Mouse (Mus musculus) embryonic stem cell, embryonic (primary cell): Measurements from ENCODE around the gene Qrfpr.

Experiments
- CTCF ChIA-PET, 4 experiments: fragments of 300-600 bp in 2 of 4; fragments of 350-600 bp in 2 of 4; sonication (Branson Sonifier 250); formaldehyde crosslinking; loops; one replicate each; lab custom pipeline; 2022; ENCODE audit warnings: inconsistent platforms in 2 of 4; lab: Charles Lee
- POLR2A ChIA-PET, 4 experiments: fragments of 300-600 bp in 2 of 4; fragments of 350-600 bp in 2 of 4; sonication (Branson Sonifier 250); formaldehyde crosslinking; loops; one replicate each; lab custom pipeline; 2022; ENCODE audit warnings: antibody characterized with exemption in 4 of 4, inconsistent platforms in 1 of 4; lab: Charles Lee

Gene Qrfpr

DNA sequence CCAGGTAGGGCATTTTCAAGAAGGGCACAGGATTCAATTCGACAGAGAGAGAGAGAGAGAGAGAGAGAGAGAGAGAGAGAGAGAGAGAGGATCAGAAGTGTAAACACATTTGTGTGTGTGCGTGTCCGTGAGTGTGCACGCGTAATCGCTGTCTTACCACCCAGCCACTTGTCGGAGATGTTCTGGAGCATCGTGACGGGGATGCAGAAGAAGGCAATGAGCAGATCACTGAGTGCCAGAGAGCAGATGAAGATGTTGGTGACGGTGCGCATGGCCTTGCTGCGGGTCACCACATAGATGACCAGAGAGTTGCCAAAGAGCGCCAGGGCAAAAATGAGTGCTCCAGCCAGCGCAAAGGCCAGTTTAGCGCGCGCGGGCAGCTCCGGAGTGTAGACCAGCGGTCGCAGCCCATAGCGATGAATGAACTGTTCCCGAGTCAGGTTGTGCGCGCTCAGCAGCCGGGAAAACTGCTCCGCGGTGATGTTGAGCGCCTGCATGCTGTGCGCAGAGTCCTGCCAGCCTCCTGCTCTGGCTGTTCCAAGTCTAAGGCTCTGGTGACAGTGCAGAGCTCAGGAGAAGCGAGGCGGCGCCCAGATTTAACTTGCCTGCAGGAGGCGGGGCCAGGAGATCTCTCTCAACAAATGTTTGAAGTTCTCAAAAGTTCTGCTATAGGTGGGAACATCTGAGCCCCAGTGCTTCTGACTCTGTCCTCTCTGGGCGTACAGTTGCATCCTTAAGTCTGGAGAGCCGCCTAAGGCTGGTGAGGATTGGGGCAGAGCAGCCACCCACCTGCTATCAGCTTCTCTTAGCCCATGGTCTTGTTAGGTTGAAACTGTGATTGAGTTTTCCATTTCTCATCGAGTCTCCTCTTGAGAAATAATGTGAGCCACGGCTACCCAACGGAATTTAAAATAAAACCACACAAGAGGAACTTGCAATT lies at the start of gene Qrfpr:
TSS of gene Qrfpr (minus strand) at position 571 of the 940 bp plus-strand sequence.
- POLR2A ChIA-PET: interaction anchor here in 2 of 4 experiments (0.6 to 1.0 kb wide), 2 partner anchors 88 to 222 kb away, joined by 3 to 7 read pairs; partner anchors contain the start of gene Mccc1 (in 1 of the 2)
- CTCF ChIA-PET: interaction anchor here in 3 of 4 experiments (0.5 to 1.7 kb wide), 7 partner anchors 11 to 961 kb away, joined by 3 to 9 read pairs (median 3); no protein-coding TSS in a partner anchor

DNA sequence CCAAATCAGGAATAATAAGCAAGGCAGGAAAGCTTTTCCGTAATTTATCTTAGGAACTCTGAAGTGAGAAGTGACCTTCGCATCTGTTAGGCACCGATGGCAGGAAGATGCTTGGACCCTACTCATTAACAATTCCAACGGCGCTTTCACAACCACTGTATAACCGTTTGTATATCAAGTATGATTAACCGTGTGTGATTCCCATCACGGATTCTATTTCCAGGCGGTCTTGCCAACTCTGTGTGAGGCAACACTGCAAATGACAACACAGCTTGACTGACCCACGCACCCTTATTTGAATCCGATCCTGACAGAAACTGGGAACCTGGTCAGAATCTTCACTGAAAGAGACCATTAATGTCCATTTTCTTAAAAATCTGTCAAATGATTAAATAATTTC lies 41.8 kb upstream of the Qrfpr start:
- POLR2A ChIA-PET: no interaction called here

DNA sequence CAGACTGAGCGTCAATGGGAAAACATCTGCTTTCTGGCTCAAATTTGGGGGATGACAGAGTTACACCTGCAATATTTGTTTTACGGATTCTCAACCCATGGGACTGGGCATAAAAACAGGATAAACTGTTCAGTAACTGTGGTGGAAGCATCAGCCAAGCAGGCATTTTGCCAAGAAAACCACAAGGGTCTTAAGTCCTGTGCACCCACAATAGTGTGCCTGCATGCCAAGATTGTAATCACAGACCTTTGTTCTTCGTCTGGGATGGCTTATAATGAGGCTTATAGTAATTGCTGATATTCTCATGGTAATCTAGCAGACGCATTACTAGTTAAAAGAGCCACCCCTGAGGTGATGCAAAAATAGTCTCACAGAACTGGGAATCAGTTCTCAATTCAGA lies 41.2 kb upstream of the Qrfpr start:
- ChIA-PET CTCF (no interaction called here), POLR2A (no interaction called here)

More for the DNA sequence above, 41.8 kb upstream of the Qrfpr start:
- CTCF ChIA-PET: no interaction called here

DNA sequence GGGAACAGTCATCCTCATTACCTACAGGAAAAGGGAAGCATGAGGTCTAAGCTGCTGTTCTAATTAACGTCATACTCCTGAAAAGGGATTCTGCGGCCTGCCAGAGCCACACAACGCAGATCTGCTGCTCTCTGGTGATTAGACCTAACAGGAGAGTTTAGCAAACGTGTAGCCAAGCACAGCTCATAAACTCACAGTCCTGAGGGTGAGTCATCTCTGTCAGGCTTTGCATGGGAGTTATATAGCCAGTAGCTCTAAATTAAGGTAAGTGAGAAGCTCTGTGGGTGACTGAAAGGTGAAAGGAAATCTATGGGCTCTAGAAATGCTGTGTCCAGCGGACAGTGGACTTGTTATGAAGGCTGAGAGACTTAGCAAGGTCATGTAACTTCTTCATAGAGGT lies 28.5 kb upstream of the Qrfpr start:
- POLR2A ChIA-PET: no interaction called here
- CTCF ChIA-PET: no interaction called here

DNA sequence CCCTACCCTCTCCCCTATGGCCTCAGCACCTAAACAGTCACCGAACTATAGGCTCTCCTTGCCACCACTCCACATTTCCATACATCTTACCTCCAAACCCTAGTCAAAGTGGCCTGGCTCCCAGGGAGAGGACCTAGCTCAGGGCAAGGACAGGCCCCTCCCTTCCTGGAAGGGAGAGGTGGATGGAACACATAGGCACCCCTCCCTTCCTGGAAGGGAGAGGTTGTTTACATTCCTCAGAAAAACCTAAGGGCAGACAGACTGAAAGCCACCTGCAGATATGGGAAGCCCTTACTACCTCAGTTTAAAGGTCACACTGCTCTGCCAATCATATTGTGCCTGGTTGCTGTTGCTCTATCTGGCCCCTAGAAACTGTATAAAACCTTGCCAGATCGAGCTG lies 26.3 kb upstream of the Qrfpr start:
- CTCF ChIA-PET: no interaction called here
- POLR2A ChIA-PET: no interaction called here

DNA sequence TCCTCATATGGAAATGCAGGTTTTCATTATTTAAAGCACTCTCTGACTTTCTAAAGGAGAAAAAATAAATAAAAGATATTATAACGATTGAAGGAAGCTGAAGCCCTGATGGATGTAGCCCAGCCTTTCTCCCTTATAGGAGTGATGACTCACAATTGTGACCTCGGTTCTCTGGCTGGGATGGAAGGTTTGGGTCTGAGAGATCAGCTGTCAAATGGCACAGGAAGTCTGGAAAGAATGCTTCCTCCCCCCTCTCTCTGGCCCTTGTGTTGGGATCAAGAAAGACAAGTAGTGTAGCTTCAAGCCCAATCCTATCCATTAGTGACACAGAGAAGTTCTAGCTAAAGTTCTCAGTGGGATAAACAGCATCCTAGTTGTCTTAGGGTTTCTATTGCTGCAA lies 7.8 kb upstream of the Qrfpr start:
- ChIA-PET POLR2A (no interaction called here), CTCF (no interaction called here)

DNA sequence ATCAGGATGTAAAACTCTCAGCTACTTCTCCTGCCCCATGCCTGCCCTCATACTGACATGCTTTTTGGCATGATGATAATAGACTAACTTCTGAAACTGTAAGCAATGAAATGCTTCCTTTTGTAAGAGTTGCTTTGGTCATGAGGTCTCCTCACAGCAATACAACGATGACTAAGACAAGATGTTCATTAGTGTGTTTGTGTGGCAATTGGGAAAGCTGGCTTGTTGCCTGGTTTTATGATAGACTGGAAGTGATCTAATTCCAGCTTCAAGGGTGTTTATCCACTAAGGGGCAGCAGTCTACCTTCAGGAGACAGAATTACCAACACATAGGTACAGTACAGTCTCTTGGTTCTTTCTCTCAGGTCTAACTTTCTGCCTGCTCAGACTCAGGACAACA lies 5.1 kb upstream of the Qrfpr start:
- ChIA-PET CTCF (no interaction called here), POLR2A (no interaction called here)

DNA sequence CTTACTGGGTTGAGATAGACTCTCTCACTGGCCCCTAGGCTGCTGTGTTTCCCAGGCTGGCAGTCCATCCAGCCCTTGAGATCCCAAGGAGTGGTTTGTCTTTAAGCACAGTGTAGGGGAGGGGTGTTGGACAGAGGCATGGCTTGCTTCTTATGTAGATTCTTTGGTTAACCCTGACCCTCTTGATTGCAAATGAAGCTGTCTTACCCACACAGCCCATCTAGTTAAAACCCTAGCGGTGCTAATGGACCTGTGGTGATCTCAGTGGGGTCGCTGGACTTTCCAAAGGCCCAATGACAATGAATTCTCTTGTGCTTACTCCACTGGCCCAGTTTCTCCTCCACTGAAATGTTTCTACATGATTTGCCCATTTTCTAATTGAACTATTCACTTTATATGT lies 1.2 kb upstream of the Qrfpr start:
- ChIA-PET CTCF (interaction anchor here in 2 of 4 experiments (0.6 to 1.3 kb wide), 5 partner anchors 12 to 141 kb away, joined by 3 to 4 read pairs (median 3); no protein-coding TSS in a partner anchor), POLR2A (interaction anchor here in 2 of 4 experiments (0.6 to 0.7 kb wide), 4 partner anchors 17 to 1049 kb away, joined by 3 to 5 read pairs (median 3); no protein-coding TSS in a partner anchor)

DNA sequence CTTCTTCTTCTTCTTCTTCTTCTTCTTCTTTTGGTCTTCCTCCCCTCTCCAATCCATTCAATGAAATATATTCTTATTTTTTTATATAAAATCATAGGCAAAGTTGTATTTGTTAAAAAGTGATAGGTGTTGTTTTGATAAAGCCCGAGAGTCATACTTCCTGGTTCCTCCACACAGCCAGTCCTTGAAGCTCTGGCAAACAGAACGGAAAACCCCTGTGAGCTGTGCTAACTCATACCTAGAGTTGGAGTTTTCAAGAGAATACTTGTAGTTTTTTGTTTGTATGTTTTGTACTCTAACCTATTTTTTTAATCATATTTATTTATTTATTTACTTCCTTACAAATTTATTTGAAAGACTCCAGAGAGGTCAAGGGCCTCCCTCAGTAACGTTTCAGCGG lies 9.4 kb downstream of the Qrfpr start:
- ChIA-PET CTCF (interaction anchor here in 3 of 4 experiments (0.6 to 3.6 kb wide), 3 partner anchors 118 to 411 kb away, joined by 8 to 35 read pairs (median 8); no protein-coding TSS in a partner anchor), POLR2A (no interaction called here)

DNA sequence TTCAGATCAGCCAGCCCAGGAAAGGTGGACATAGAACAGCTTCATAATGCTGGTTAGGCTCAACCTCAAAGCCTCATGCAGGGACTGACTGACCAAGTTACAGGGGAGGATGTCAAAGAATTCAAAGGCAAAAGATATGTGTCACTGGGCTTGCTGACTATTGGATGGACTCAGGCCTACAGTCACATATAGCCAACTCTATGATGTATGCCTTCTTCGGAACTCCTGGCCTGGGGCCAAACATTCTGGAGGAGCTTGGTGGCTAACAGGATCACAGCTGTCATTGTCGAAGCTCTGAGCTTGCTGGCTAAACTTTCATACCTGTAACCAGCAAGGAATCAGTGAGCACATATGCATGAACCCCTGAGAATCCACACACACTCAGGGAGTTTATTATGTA lies 11.2 kb downstream of the Qrfpr start:
- ChIA-PET POLR2A (interaction anchor here in 1 of 4 experiments (0.9 to 1.5 kb wide), 2 partner anchors 9 to 14 kb away, joined by 3 read pairs; no protein-coding TSS in a partner anchor), CTCF (interaction anchor here in 3 of 4 experiments (0.8 to 3.6 kb wide), 13 partner anchors 11 to 286 kb away, joined by 3 to 35 read pairs (median 7); partner anchors contain the start of gene Qrfpr (in 1 of the 3))

DNA sequence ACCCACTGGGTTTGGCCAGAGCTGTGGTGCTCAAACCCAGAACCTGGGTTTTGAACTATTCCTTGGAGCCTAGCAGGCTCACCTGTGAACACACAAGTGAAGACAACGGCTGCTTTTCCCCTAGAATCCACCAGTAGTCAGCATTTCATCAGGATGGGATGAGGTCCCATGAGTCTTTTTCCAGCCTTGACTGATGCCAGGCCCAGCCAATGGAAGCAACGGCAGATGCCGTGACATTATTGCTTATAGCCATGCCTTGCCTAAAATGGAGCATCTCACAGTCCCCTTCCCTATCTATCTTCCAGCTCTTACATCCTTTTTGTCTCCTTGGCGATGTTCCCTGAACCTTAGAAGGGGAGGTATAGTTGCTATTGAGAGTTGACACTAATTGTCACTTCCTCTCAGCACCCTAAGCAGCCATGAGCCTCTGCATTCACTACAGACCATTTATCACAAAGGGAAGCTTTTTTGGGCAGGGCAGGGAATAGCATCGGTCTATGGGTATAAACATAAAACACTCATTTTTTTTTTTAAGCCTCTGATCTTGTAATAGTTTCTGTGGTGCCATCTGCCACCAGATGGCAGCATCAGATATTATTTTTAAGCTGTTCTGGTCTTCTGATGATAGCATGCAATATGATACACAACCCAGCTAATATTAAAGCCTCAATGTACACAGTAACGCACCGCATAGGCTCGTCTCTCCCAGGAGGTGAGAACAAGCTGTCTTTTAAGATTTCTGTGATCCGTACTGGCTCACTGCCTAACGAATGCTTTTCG lies 12.1 kb downstream of the Qrfpr start:
- ChIA-PET POLR2A (interaction anchor here in 2 of 4 experiments (0.5 to 1.5 kb wide), 2 partner anchors 15 to 40 kb away, joined by 3 to 10 read pairs; no protein-coding TSS in a partner anchor), CTCF (interaction anchor here (0.6 to 3.6 kb wide), 18 partner anchors 10 to 1904 kb away, joined by 3 to 35 read pairs (median 4); partner anchors contain the start of gene Qrfpr (in 1 of the 4))

DNA sequence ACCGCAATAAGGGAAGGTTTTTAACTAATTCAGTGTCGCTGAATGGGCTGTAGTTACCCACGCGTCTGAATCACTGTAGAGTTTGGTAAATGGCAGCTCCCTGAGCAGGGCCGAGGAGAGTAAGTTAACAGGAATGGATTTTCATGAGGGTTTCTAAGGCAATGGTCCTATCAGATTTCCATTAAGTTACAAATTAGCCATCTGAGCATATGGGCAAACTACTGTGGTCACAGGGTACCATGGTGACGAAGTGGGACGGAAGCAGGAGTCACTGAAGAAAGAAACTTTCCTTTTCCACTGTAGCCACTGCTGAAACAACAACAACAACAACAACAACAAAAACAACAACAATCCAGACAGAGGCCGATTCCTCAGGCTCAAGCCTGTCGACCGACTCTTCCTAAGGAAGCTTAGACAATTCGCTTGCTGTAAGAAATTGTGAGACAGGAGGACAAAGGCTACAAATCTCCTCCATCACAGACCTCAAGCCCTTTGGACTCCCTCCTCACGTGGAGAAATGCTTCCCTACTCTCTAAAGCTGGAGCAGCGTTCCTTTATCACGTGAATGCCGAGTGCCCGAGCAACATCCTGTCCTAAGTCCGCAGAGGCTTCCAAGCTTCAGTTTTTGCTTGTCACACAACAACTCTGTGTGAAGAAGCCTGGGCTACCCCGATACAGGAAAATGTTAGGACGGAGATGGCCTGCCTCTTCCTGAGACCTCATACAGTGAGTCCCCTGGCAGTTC lies 14.4 kb downstream of the Qrfpr start:
- ChIA-PET POLR2A (interaction anchor here in 2 of 4 experiments (0.6 to 1.1 kb wide), 2 partner anchors 16 to 288 kb away, joined by 3 to 5 read pairs; no protein-coding TSS in a partner anchor), CTCF (interaction anchor here in 2 of 4 experiments (1.3 to 2.9 kb wide), 2 partner anchors 123 kb away, joined by 3 to 11 read pairs; no protein-coding TSS in a partner anchor)

DNA sequence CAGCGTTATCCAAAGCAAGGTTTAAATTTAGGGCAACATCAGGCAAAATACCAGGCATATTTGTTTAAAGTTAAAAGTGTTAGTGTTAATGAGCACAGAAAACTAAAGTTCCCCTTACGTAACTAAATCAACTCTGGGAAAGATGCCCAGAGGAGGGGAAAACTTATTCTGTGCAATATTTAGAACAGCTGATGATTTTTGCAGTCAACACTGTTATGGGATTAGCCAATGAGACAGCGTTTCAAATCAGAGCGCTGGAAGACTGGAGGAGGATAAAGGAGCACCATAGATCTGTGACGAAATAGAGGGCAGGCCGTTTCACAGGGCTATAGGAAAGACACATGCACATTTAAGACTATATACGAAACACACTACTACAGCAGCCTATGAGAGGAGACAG lies 19.2 kb downstream of the Qrfpr start:
- POLR2A ChIA-PET: no interaction called here

DNA sequence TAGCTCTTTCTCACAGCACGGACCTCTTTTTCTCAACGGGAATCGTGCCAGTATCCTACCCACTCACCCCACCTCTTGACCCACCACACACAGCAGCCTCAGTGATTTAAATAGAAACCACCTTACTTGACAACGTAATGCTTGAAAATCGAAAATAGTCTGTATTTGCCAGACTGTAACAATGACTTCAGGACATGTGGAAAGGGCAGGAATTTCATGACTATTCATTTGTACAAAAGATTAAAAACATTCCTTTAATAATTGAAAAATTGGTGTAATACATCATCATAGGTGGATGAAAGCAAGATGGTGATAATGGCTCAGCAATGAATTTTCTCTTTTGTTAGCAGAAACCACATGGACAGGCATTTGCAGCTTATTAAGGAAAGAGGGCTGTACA lies 21.0 kb downstream of the Qrfpr start:
- CTCF ChIA-PET: interaction anchor here in 2 of 4 experiments (1.4 kb wide), 2 partner anchors 9 to 294 kb away, joined by 3 to 4 read pairs; no protein-coding TSS in a partner anchor
- POLR2A ChIA-PET: no interaction called here

More for the DNA sequence above, 19.2 kb downstream of the Qrfpr start:
- CTCF ChIA-PET: no interaction called here

DNA sequence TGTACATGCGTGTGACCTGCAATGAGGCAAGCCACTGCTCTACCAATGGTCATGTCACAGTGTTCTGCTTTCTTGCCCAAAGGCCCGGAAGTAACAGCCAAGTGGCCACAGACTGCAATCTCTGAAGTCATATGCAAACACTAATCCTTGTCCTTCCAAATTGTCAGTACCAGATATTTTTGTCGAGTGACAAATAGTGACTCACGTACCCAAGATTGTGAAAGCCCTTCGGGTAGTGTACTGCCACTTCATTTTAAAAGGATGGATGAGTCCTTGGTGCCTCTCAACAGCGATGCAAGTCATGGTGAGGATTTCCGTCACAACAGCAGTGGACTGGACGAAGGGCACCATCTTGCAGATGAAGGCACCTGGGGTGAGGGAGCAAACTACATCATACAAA lies 32.9 kb downstream of the Qrfpr start:
- ChIA-PET POLR2A (no interaction called here), CTCF (no interaction called here)

DNA sequence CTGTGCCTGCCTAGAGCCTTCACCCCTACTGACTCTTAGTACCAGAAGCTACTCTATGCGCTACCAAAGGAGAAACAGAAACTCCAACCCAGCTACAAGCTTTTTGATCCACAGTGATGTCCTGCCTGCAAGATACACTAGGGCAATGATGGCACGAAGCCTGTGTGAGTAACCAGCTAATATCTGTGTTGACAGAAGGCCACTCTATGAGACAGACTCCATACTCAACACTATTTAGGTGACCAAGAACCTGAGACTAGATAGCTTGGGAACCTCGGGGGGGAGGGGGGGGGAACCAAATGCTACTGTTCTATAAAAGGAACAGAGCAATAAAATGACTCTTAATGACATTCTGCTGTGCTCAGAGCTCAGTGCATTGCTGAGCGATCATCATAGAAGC lies 35.6 kb downstream of the Qrfpr start:
- ChIA-PET POLR2A (interaction anchor here in 1 of 4 experiments (0.6 to 0.9 kb wide), 2 partner anchors 37 to 48 kb away, joined by 3 to 5 read pairs; no protein-coding TSS in a partner anchor), CTCF (interaction anchor here in 3 of 4 experiments (0.6 to 1.3 kb wide), 4 partner anchors 144 to 498 kb away, joined by 3 to 5 read pairs (median 4); no protein-coding TSS in a partner anchor)

DNA sequence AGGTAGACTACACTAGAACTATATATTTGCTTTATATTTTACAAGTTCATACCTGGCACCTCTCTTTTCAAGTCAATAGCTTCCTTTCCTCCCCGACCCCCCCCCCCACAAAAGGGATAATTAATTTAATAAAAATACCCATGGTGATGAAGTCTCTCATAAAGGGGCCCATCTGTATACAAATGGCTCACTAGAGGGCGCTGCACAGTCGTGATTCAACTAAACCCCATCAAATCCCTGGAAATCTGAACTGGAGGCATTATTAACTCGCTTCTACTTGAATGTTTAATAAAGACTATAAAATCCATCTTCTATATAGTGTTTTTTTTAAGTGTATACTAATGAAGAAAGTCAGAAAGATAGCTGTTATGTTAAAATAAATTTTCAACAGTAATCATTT lies 40.6 kb downstream of the Qrfpr start:
- POLR2A ChIA-PET: no interaction called here

DNA sequence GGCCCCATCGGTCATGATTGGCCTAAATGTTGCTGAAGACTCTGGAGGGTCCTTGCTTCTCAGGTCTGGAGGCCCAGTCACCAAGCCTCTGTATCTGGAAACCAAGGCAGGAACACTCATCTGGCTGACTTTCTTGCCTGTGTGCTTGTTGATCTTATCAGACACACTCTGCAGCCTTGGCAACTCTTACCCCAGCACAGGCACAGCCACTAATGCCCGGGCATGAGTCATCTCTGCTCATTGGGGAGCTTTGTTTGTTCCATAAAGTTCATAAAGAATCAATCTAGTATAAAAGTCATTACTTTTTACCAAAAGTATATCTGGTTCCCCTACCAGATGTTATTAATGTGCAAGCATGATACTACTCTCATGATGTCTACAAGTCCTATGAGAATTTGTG lies 48.4 kb downstream of the Qrfpr start:
- CTCF ChIA-PET: no interaction called here
- POLR2A ChIA-PET: no interaction called here

More for the DNA sequence above, 40.6 kb downstream of the Qrfpr start:
- CTCF ChIA-PET: interaction anchor here in 2 of 4 experiments (0.6 to 1.6 kb wide), 4 partner anchors 13 to 316 kb away, joined by 3 to 5 read pairs (median 4); no protein-coding TSS in a partner anchor
